Mouse (Mus musculus) urinary bladder, adult 18-20 months (tissue): ENCODE results near the gene Dnal4.
A peak's percentile ranks its signal among the peaks of the same experiment; 100 is the strongest.
"Not testable (repeated sequence)": the region's sequence is repeated elsewhere in the genome, so short reads cannot be mapped to it uniquely, and the experiment has no call there.

Source experiments
- DNase-seq, 2 experiments: peaks; one replicate each; pipeline ENCODE4 v3.0.0; 2022; ENCODE audit warnings: low spot score in 2 of 2, mixed read lengths in 2 of 2

The Dnal4 gene

DNA sequence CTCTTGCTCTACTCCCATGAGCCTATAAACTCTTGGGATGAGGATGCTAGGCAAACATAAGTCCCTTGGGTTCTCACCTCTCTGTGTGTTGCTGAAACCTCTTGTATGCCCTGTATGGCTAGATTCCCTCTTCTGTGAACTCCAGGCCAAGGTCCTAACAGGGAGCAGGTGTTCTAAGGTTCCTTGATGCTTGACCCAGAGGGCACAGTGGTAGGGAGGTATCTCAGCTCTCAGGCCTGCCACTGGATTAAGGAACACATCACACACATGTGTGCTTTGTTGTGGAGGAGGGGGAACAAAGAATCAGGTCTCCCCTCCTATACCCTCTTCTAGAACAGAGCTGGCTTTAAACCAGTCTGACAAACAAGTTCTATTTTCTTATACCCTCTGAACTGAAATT, at the start of gene Dnal4:
TSS of gene Dnal4 (minus strand) at position 101 of the 400 bp plus-strand sequence.
- DNase-seq: no peak

DNA sequence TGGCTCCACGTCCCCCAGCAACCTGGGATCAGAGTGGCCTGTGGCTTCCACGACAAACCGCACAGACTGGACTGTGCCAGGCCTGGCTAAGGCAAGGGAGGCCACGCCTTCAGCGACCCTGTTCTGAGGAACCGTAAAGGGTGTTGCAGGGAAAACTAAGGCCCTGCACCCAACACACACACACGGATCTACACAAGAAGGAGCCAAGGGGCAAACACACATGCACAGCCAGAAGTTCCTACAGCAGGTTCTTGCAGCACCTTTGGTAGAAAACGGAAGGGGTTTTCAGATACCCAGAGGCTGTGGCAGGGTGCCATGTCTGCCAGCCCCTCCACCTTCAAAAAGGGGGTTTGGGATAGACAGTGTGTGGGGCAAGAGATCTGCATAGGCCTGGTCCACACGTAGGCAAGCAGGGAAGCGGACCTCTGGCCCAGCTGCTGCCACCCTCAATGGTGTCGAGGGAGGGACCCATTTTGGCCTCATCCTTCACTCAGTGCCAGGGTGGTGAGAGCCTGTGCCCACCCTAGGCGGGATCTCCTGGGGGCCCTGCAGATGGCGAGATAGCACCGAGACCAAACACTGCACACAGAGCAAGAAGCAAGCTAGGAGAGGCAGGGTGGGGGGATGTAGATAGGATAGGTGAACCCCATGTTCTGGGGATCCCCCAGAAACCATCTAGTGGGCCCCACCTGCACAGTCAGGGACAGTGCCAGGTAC, 49.6 kb upstream of the Dnal4 start:
- no peak for DNase-seq

DNA sequence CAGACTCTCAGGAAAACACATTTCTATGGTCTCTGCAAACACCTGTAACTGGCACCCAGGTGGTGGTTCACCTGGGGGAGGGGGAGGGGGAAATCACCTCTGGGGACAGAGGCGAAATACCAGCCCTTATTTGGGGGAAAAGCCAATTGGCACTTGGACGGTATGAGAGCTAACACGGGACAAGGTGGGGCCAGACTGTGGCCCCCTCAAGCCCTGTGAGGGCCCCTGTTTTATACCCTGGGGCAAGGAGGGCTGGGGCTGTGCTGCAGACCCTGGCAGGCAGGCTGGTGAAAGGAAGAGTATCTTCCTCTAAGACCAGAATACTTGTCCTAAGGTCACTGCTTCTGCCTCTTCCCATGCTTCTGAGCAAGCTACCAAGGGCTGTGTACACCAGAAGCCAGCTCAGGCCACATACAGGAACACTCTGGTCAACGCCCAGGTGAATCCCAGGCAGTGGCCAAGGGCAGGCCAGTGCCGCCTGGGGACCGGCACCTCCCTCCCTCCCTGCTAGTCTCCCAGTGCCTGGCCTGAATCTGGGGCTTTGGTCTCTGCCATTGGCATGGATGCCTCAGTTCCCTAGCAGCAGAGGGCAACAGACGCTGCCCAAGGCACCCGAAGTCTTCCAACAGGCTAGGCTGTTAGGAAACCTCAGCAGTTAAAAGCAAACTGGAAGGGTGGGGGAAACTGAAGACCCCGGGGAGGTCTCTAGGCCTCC, 48.7 kb upstream of the Dnal4 start:
- no peak for DNase-seq

DNA sequence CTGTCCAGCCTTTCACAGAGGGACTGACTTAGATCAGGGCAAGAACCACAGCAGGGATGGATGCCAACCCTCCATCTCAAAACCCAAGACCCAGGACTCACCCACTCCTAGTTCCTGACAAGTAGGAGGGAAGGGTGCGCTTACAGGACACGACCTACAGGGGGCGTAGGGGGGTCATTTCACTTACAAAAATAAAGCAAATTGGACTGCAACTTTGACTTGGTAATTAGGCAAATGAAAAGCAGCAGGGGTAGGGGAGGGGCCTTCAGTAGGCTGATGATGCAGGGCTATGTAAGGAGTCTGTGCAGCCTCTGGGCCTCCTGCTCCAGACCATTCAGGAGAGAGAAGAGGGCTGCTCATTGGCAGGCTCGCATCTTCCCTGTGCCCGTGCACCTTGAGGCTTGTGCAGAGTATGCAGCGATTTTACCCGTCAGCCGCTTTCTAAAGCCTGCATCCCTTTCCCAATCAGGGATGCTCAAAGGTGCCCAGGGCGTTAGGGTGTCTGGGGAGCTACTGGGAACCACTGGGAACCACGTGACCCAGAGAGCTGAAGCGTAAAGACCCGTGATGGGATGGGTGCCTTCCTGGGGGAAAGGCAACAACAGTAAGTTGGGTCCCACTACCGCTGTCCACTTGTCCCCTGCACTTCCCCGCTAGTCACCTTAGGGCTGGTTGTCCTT, 47.6 kb upstream of the Dnal4 start:
- DNase-seq: no peak

DNA sequence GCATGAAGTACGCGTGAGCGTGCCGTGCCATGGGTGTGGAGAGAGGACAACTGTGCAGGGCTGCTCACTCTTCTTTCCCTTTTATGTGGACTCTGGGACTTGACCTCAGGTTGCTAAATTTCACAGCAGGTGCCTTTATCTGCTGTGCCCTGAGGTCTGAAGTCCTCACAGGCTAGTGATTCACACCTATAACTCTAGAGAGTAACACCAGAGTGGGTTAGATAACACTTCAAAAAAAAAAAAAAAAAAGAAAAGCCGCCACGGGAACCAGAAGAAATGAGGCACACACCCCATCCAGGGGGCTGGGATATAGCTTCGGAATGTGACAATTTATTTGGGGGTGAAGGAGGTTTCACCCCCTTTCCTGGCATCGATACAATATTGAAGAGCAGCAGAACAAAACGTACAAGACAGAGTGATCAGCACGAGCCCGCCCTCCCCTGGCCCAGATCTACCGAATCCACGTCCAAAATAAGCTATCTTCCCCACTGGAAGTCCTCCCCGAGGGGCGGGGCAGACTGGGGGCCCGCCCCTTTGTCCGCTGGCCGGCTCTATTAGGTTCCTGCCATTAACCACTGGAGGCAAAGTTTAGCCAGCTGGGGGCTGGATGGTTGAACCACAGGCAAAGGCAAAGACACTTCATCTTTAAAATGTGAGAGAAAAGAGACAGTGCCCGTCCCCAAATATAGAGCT, 46.1 kb upstream of the Dnal4 start:
- peak in 1 of 2 experiments; percentile 49 for DNase-seq

DNA sequence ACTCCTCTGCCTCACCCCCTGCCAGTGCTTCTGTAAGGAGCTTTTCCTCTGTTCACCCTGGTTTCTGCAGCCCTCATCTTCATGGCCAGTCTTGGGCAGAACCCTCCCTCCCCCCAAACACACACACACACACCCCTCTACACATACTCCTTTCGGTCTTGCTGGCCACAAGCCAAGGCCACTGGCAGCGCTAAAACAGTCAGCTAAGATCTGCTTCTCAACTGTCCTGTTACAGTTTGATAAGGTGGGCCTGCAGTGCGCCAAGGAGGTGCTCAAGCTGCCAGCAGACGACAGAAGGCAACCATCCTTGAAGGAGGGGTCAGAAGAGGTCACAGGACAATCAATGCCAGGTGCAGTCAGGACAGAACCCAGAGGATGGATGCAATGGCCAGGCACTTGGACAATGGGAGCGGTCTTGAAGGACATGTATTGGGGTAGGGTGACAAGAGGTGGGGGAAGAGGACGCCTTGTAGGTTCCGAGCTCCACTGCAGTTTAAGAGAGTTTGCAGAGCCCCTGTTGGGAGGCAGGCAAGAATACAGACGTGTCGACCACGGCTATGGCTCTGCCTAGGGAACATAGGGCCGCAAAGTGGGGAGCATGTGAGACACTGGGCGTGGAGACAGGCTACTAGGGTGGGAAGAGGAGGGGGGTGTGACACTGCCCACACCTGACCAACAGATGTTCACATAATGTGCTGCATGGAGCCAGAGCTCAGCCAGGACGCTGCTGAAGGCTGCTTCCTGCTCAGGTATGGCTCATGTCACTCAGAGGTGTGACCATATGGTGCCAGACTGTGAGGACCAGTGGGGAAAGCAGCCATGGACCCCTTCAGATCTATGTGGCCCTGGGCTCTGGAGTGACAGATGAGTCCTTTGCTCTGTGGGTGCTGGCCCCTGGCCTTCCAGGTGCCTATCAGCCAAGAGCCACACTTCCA, 44.9 kb upstream of the Dnal4 start:
- no peak for DNase-seq

DNA sequence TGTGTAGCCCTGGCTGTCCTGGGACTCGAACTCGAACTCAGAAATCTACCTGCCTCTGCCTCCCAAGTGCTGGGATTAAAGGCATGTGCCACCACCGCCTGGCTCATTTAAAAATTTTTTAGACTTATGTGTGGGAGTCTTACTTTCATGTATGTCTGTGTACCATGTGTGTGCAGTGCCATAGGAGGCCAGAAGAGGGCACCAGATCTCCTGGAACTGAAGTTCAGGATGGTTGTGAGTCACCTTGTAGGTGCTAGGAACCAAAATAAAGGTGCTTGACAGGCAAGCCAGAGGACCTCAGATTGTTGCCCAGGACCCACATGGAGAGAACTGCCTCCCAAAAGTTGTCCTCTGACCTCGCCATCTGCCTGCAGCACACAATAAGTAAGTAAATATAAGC, 40.7 kb upstream of the Dnal4 start:
- no peak for DNase-seq

DNA sequence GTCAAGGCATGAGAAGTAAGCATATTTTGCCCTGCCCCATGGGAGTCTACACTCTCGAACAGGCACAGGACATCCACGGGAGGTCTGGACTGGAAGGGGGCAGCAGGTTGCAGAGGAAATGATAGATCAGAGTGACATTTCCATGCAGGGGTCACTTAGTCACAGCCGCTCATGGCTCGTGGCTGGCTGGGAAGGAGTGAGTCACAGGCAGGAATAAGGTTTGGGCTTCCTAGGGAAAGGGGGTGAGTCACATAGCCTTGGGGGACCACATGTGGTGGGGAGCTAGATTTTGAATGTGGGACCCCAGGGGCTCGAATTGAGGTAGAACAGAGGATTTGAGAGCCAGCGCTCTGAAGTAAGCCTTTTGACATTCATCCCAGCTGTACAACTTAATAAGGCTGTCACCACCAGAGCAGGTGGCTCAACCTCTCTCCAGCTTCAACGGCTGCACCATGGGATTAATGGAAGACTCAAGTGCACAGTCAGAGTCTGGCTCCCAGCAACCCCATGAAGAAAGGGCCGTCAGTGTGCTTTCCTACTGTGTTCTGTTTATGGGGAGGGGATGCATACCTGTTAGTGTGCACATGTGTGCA, 36.1 kb upstream of the Dnal4 start:
- no peak for DNase-seq

DNA sequence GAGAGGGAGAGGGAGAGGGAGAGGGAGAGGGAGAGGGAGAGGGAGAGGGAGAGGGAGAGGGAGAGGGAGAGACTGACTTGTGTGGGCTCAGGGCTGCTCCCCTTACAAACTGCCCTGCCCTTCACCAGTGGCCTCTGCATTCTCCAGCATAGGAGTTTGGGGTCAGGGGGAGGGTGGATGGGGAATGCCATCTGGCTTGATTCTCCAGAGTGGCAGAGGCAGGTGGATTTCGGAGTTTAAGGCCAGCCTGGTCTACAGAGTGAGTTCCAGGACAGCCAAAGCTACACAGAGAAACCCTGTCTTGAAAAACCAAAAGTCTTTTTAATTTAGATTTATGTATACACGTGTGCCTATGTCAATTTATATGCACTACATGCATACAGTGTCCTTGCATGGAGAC, 35.2 kb upstream of the Dnal4 start:
- not testable (repeated sequence) for DNase-seq

DNA sequence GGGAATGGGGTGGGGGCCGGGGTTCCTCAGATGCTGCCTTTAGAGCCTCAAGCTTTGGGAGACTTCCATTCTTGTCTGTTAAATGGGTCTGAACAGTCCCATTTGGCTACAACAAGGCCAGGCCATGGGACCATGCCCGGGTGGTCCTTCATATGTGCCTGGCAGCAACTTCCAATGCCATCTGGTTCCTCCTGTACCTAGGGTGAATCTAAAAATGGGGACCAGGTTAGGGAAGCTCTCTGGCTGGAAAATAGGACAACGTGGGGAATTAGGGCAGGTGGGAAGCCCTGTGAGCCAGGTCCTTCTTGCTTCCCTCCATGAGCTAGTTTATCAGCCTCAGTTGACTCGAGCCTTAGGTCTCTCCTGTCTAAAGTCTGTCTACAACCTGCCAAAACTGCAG, 33.3 kb upstream of the Dnal4 start:
- DNase-seq: no peak

DNA sequence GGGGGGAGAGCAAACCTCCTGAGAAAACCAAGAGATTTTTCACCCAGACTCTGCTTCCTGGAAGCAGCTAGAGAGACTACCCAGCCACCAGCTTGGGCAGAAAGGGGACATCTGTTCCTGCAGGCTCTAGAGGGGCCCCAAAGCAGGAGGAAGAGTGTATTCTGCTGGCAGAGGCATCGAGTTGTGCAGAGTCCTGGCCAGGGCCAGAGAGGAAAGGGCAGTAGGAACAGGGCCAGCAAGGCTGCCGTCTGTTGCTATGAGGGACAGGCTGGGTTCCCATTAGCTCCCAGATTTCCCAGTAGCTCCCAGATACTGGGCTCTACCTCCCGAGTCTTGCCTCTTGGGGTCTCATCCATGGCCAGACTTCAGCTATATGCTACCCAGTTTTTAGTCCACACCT, 32.4 kb upstream of the Dnal4 start:
- DNase-seq: no peak

DNA sequence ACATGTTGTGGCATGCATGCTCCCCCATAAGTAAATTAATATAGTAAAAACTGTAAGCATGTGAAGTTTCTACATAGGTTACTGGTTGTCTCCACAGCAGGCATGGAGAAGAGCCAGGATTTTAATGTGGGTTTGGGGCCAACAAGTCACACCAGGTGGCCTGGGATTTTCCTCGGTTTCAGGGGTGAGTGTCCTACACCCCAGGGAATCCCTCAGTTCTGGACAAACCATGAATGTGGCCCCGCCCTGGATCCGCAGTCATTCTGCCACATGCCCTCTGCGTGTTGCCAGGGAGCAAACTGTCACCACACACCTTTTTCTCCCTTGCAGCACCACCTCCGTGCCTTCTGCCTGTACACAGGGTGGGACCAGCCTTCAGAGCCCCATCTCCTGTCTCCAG, 31.0 kb upstream of the Dnal4 start:
- no peak for DNase-seq

DNA sequence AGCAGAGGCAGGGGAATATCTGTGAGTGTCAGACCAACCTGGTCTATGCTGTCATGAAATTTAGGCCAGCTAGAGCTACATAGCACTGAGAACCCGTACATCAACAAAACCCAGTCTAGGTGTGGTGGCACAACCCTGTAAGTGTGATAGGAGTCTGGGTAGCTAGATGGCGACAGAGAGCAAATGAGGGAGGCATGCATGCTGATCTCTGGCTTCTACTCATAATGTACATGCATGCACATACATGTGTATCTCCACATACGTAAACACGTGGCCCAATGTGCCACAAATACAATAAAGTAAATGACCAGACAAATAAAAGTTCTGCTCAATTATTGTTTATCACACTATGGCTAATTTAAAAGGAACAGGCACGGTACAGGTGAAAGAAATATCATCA, 30.5 kb upstream of the Dnal4 start:
- no peak for DNase-seq

DNA sequence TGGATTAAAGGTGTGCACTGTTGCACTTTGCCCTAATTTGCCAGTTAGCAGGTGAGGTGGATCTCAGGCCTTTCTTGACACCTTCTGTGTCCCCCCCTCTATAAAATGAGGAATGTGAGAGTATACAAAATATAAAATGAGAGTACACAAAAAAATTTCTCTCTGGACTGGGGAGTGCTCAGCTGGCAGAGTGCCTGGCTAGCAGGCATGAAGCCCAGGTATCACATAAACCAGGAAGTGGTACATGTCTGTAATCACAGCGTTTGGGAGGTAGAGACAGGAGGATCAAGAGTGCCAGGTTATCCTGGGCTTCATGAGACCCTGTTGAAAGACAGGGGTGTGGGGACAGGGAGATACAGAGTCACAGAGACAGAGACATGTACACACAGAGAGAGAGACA, 29.4 kb upstream of the Dnal4 start:
- no peak for DNase-seq

DNA sequence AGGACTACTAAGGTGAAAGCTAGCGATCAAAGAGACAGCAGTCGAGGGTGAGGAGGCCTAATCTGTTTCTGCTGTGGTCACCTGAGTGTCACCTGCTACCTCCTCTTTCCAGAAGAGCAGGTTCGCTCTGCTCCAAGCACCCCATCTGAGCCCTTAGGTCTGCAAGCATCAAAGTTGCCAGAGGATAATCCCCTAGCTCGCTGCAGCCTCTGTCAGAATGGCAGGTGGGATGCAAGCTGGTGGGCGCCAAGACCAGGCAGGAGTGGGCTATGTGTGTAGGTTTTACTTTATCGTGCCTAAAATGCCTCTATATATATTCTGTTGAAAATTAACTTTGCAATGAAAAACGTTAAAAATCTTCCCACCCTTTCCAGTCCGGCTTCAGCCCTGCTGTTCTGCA, 27.6 kb upstream of the Dnal4 start:
- no peak for DNase-seq

DNA sequence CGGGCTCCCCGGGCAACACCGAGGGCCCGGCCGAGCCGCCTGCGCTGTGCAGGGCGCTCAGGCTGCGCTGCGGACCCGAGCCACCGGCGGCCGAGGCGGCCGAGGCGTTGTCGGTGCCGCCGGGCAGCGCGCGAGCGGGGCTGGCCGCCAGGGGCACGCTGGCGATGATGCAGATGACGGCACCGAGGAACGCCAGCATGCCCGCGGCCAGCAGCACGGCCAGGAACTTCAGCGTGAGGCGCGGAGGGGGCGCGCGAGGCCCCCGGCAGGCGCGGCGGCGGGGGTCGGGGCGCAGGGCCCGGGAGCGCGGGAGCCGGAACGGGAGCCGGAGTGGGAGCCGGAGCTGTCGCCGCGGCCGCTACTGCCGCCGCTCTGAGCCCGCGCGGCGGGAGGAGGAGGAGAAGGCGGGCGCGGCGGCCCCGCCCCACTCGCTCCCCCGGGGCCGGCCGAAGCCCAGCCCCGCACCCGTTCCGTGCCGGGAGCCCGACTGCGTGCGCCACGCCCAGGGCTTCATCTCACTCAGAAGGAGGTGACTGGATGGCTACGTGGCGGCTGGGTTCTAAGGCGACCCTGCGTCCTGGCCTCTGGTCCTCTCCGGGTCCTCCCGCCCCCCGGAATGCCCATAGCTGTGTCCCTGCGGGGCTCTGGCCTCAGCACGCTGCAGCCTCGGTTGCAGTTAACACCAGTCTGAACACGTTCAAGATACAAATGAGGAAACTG, 26.9 kb upstream of the Dnal4 start, which contains the start of gene Nptxr:
TSS of gene Nptxr (minus strand) at position 415 of the 720 bp plus-strand sequence.
- peak in 1 of 2 experiments; percentile 50 for DNase-seq

DNA sequence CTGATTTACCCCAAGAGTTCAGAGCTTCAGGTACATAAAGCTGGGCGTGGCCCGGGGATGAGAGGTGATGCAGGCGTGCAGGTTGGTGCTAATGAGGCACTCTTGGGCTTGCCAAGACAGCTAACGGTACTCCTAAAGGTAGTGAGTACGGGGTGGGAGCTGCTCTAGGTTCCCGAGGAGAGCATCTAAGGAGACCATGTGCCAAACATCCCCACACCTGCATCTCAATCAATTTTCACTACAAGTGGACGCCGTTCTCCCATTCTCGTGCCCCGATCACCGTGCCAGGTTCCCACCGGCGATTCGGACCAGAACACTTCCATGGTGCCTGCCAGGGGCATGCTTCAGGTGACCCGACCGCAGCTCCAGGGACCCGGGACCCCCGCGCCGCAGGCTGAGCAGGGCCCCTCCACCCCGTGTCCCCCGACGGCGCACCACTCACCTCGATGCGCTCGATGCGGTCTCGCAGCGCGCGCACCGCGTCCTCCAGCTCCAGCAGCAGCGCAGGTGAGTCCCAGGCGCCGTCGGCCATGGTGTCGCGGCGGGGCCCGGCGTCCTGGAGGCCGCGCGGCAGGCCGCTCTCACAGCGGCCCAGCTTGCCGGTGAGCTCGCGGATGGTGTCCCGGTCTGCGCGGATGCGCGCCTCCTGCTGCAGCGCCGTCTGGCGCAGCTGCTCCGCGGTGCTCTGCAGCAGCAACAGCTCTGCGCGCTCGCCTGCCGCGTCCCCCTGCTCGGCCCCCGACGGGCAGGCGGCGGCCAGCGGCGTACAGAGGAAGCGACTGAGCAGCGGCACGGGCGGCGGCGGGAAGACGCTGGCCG, 26.1 kb upstream of the Dnal4 start:
- DNase-seq: no peak

DNA sequence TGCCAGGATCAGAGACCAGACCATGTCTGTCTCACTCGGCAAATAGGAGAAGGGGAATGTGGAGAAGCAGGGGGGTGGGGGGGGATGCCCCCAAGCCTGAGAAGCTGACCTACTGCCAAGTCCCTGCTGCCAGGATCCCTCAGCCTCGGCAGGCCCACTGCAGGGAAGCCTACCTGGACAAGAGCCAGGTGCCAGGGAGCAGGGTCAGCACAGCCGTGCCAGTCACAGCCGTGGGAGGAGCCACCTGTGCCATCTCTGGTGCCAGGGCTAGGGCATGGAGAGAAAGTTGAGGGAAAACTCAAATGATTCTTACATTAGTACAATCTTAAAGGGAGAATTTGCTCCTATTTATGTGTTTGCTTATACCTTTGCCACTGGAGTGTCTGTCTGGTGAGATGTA, 24.7 kb upstream of the Dnal4 start:
- no peak for DNase-seq

DNA sequence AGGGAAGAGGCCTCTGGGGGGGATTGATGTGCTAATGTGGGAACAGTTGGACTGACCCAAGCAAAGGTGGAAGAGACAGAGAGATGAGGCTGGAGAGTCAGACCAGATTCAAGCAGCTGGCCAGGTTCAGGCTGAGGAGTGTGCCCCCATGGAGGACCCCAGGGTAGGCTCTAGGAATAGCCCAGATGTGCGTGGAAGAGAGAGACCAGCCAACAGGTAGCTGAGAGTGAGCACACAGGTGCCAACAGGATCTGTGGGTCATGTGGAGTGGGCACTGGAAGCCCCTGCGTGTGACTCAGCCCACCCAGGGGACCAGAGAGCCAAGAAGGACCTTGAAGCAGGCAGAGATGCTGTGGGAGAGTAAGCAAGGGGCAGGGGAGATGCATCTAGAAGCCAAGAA, 24.0 kb upstream of the Dnal4 start:
- DNase-seq: no peak
